Mouse (Mus musculus) forebrain, postnatal 0 days (tissue): ENCODE results near the gene Tada3. TPM values are rescaled to one million over a fixed set of nuclear protein-coding genes. Genes with fewer than 3 reads are reported as not detected.
"Not testable (repeated sequence)": the region's sequence is repeated elsewhere in the genome, so short reads cannot be mapped to it uniquely, and the experiment has no call there.

Experiments
- ATAC-seq: fragments of 200-750 bp; cut with Nextera tagmentation; 2 replicates; pipeline ENCODE4 v1.8.0; 2017; ENCODE audit warnings: mild to moderate bottlenecking, moderate library complexity
- DNase-seq: peaks from one replicate; pipeline ENCODE4 v3.0.0-alpha.2; 2015
- H3K27ac ChIP-seq: fragments of 300-500 bp; sonication (generic); 2 replicates; pipeline ENCODE4 v1.5.1; 2014; ENCODE audit warnings: low read depth, mild to moderate bottlenecking, antibody characterized with exemption, low read length, moderate library complexity, mixed read lengths
- H3K27me3 ChIP-seq: fragments of 300-500 bp; sonication (generic); 2 replicates; pipeline ENCODE4 v1.6.1; 2014; ENCODE audit warnings: mild to moderate bottlenecking, low read length, mixed read lengths; ENCODE audit not compliant: insufficient read depth
- H3K36me3 ChIP-seq: fragments of 300-500 bp; sonication (generic); 2 replicates; pipeline ENCODE4 v1.6.1; 2014; ENCODE audit warnings: mild to moderate bottlenecking, moderate library complexity; ENCODE audit not compliant: insufficient read depth
- H3K4me1 ChIP-seq: fragments of 300-500 bp; sonication (generic); 2 replicates; pipeline ENCODE4 v1.6.1; 2014; ENCODE audit warnings: antibody characterized with exemption; ENCODE audit not compliant: insufficient read depth
- H3K4me2 ChIP-seq: fragments of 300-500 bp; sonication (generic); 2 replicates; pipeline ENCODE4 v1.6.1; 2014; ENCODE audit warnings: low read depth, mild to moderate bottlenecking, moderate library complexity
- H3K4me3 ChIP-seq: fragments of 300-500 bp; sonication (generic); 2 replicates; pipeline ENCODE4 v1.5.1; 2014; ENCODE audit warnings: low read depth, low read length, mixed read lengths
- H3K9ac ChIP-seq: fragments of 300-500 bp; sonication (generic); 2 replicates; pipeline ENCODE4 v1.6.1; 2014; ENCODE audit warnings: mild to moderate bottlenecking
- H3K9me3 ChIP-seq: fragments of 300-500 bp; sonication (generic); 2 replicates; pipeline ENCODE4 v1.6.1; 2016; ENCODE audit warnings: low read length
- CTCF ChIP-seq: sonication (generic); IDR thresholded peaks from 2 replicates; pipeline ENCODE4 v1.5.1; 2016; ENCODE audit warnings: antibody characterized with exemption, control low read depth, low read depth
- WGBS: fragments of 180-500 bp; shearing (Covaris S2); extraction: QIAGEN DNeasy Blood & Tissue Kit; methylation state at CpG from one replicate; pipeline ENCODE4 v1.1.7; 2014; 5-methylcytosine and 5-hydroxymethylcytosine counted together
- microRNA-seq, 2 experiments: library from miRNA; unstranded; fragments of <30 nt; microRNA quantifications; one replicate each; pipeline ENCODE4; 2016
- polyA plus RNA-seq: library from polyadenylated mRNA; unstranded; fragments of >200 nt; fragmentation: Nextera tagmentation; extraction: Ambion mirVana; gene quantifications from 2 replicates; pipeline ENCODE4 v1.2.1, GENCODE M21; 2015
- total RNA-seq: library from RNA; depleted of rRNA; stranded (reverse); fragments of >200 nt; gene quantifications from 2 replicates; pipeline ENCODE4 v1.2.3, GENCODE M21; 2014; rRNA removed

Gene Tada3
- total and polyA plus RNA-seq, 2 experiments from 2014 or later, result 34.7 to 84.4 TPM

- no peaks in the 10 kb centered on the region for H3K9me3 ChIP-seq
- 35% methylated on average over 14 of the region's 14 CpGs for WGBS
- H3K4me3 ChIP-seq, result no peak overlapping the region
- H3K27ac ChIP-seq, result 0 out of 2 replicates have a peak overlapping the region, but pooled peaks have one; percentile 5
- H3K36me3 ChIP-seq, result peaks cover 54% of the 10 kb centered on the region
- no peaks in the 10 kb centered on the region for H3K27me3 ChIP-seq
- no peak overlapping the region for H3K9ac ChIP-seq
- TF ChIP-seq CTCF, result no peak
- peak; percentile 65 for DNase-seq
- ATAC-seq, result peak; percentile 69
- no peak overlapping the region for H3K4me2 ChIP-seq
- 0 out of 2 replicates have a peak, but pooled peaks cover 4% of the 10 kb centered on the region for H3K4me1 ChIP-seq
These were observed 44.3 kb downstream of the Tada3 start for GRCm38 (mm10) chr6:113333137-113333950.

- not testable (repeated sequence) for H3K27me3 ChIP-seq, H3K4me1 ChIP-seq, H3K9ac ChIP-seq, H3K27ac ChIP-seq, H3K4me2 ChIP-seq, DNase-seq, ATAC-seq, H3K4me3 ChIP-seq, H3K9me3 ChIP-seq
- WGBS, result 78% methylated on average over 6 of the region's 6 CpGs
- TF ChIP-seq CTCF, result peak; percentile 2; the same call in 1 of the 2 replicates
- peaks cover 51% of the 10 kb centered on the region for H3K36me3 ChIP-seq
These were observed 44.9 kb downstream of the Tada3 start for GRCm38 (mm10) chr6:113332734-113333133.

GRCm38 (mm10) chr6:113331721-113332120 is 46.0 kb downstream of the Tada3 start:
- no peak overlapping the region for H3K9ac ChIP-seq
- 0 out of 2 replicates have a peak, but pooled peaks cover 9% of the 10 kb centered on the region for H3K4me1 ChIP-seq
- H3K27ac ChIP-seq, result no peak overlapping the region
- H3K4me3 ChIP-seq, result no peak overlapping the region
- H3K27me3 ChIP-seq, result no peaks in the 10 kb centered on the region
- TF ChIP-seq CTCF, result no peak
- H3K36me3 ChIP-seq, result peaks cover 45% of the 10 kb centered on the region
- no peak overlapping the region for H3K4me2 ChIP-seq
- no peaks in the 10 kb centered on the region for H3K9me3 ChIP-seq
- ATAC-seq, result no peak
- no peak for DNase-seq
- 93% methylated on average over 11 of the region's 11 CpGs for WGBS

GRCm38 (mm10) chr6:113330547-113330946 is 47.1 kb downstream of the Tada3 start:
- Histone ChIP-seq H3K4me3 (no peak overlapping the region), H3K9me3 (no peaks in the 10 kb centered on the region), H3K27ac (no peak overlapping the region), H3K36me3 (peaks cover 36% of the 10 kb centered on the region), H3K9ac (no peak overlapping the region), H3K4me1 (0 out of 2 replicates have a peak, but pooled peaks cover 9% of the 10 kb centered on the region), H3K4me2 (no peak overlapping the region), H3K27me3 (no peaks in the 10 kb centered on the region)
- TF ChIP-seq CTCF, result no peak
- WGBS, result 61% methylated on average over 2 of the region's 2 CpGs
- DNase-seq, result no peak
- ATAC-seq, result no peak

- no peaks in the 10 kb centered on the region for H3K9me3 ChIP-seq
- 100% methylated on average over 1 of the region's 1 CpGs for WGBS
- H3K27ac ChIP-seq, result no peak overlapping the region
- H3K36me3 ChIP-seq, result peaks cover 34% of the 10 kb centered on the region
- H3K4me2 ChIP-seq, result no peak overlapping the region
- TF ChIP-seq CTCF, result no peak
- H3K4me3 ChIP-seq, result no peak overlapping the region
- no peaks in the 10 kb centered on the region for H3K27me3 ChIP-seq
- no peak for ATAC-seq
- no peak overlapping the region for H3K9ac ChIP-seq
- 0 out of 2 replicates have a peak, but pooled peaks cover 9% of the 10 kb centered on the region for H3K4me1 ChIP-seq
- no peak for DNase-seq
These were observed 48.3 kb downstream of the Tada3 start for GRCm38 (mm10) chr6:113329396-113329795.

GRCm38 (mm10) chr6:113326533-113327315 is 51.0 kb downstream of the Tada3 start, which contains the start of gene Ogg1:
TSS of gene Ogg1 (plus strand) at chr6:113326972.
- Histone ChIP-seq H3K27ac (peak within 1 kb of the TSS; percentile 84), H3K4me1 (0 out of 2 replicates have a peak, but pooled peaks cover 4% of the 10 kb centered on the region), H3K4me2 (peak within 1 kb of the TSS; percentile 88), H3K9ac (peak within 1 kb of the TSS; percentile 65), H3K36me3 (peaks cover 46% of the 10 kb centered on the region), H3K9me3 (no peaks in the 10 kb centered on the region), H3K27me3 (no peaks in the 10 kb centered on the region), H3K4me3 (peak within 1 kb of the TSS; percentile 52)
- peak; percentile 98 for DNase-seq
- ATAC-seq, result peak; percentile 99
- TF ChIP-seq CTCF, result no peak
- WGBS, result under 1% methylated on average over 52 of the region's 52 CpGs

Small RNA genes within 50 kb of the gene (microRNA-seq; reads per million reads assigned to microRNA genes)
- 0 reads per million in 2 experiments for gene Gm24387

Other genes with a start within 250 kb of the Tada3 start
- 49.6 and 64.1 TPM in 2 replicates for gene Lhfpl4, start 182.5 kb downstream of the Tada3 start, total RNA-seq
- gene Lhfpl4, start 182.5 kb downstream of the Tada3 start, polyA plus RNA-seq, result 26.7 and 53.5 TPM in 2 replicates
- gene Mtmr14, start 140.0 kb downstream of the Tada3 start, total RNA-seq, result 41.0 and 42.9 TPM in 2 replicates
- 34.1 and 35.0 TPM in 2 replicates for gene Mtmr14, start 140.0 kb downstream of the Tada3 start, polyA plus RNA-seq
- 0.54 and 4.0 TPM in 2 replicates for gene Cpne9, start 95.6 kb downstream of the Tada3 start, total RNA-seq
- gene Cpne9, start 95.6 kb downstream of the Tada3 start, polyA plus RNA-seq, result 1.9 and 4.1 TPM in 2 replicates
- 27.5 and 30.7 TPM in 2 replicates for gene Brpf1, start 70.7 kb downstream of the Tada3 start, total RNA-seq
- 9.8 and 10.9 TPM in 2 replicates for gene Brpf1, start 70.7 kb downstream of the Tada3 start, polyA plus RNA-seq
- gene Ogg1, start 50.9 kb downstream of the Tada3 start, total RNA-seq, result 11.9 and 13.5 TPM in 2 replicates
- 10.1 and 10.5 TPM in 2 replicates for gene Ogg1, start 50.9 kb downstream of the Tada3 start, polyA plus RNA-seq
- gene Camk1, start 33.9 kb downstream of the Tada3 start, total RNA-seq, result 119 and 131 TPM in 2 replicates
- gene Camk1, start 33.9 kb downstream of the Tada3 start, polyA plus RNA-seq, result 107 and 118 TPM in 2 replicates
- gene Arpc4, start 232 bp upstream of the Tada3 start, total RNA-seq, result 219 and 226 TPM in 2 replicates
- gene Arpc4, start 232 bp upstream of the Tada3 start, polyA plus RNA-seq, result 564 and 565 TPM in 2 replicates
- 12.9 and 14.0 TPM in 2 replicates for gene Ttll3, start 11.4 kb upstream of the Tada3 start, total RNA-seq
- gene Ttll3, start 11.4 kb upstream of the Tada3 start, polyA plus RNA-seq, result 4.7 and 8.9 TPM in 2 replicates
- gene Rpusd3, start 41.5 kb upstream of the Tada3 start, total RNA-seq, result 20.5 and 23.5 TPM in 2 replicates
- 16.9 and 20.4 TPM in 2 replicates for gene Rpusd3, start 41.5 kb upstream of the Tada3 start, polyA plus RNA-seq
- not detected in 2 replicates for gene Cidec, start 57.9 kb upstream of the Tada3 start, total RNA-seq
- not detected in 2 replicates for gene Cidec, start 57.9 kb upstream of the Tada3 start, polyA plus RNA-seq
- 37.7 and 43.6 TPM in 2 replicates for gene Jagn1, start 64.7 kb upstream of the Tada3 start, total RNA-seq
- 61.3 and 81.8 TPM in 2 replicates for gene Jagn1, start 64.7 kb upstream of the Tada3 start, polyA plus RNA-seq
- gene Il17re, start 80.6 kb upstream of the Tada3 start, total RNA-seq, result not detected in 2 replicates
- 0.14 and 0.28 TPM in 2 replicates for gene Il17re, start 80.6 kb upstream of the Tada3 start, polyA plus RNA-seq
- gene Il17rc, start 93.5 kb upstream of the Tada3 start, total RNA-seq, result 3.2 and 3.8 TPM in 2 replicates
- 4.3 and 4.8 TPM in 2 replicates for gene Il17rc, start 93.5 kb upstream of the Tada3 start, polyA plus RNA-seq
- 34.0 and 39.5 TPM in 2 replicates for gene Creld1, start 105.4 kb upstream of the Tada3 start, total RNA-seq
- gene Creld1, start 105.4 kb upstream of the Tada3 start, polyA plus RNA-seq, result 45.5 and 52.7 TPM in 2 replicates
- gene Prrt3, start 124.0 kb upstream of the Tada3 start, total RNA-seq, result 17.1 and 18.0 TPM in 2 replicates
- 9.6 and 13.5 TPM in 2 replicates for gene Prrt3, start 124.0 kb upstream of the Tada3 start, polyA plus RNA-seq
- gene Emc3, start 153.8 kb upstream of the Tada3 start, total RNA-seq, result 80.4 and 91.8 TPM in 2 replicates
- 118 TPM in 2 replicates for gene Emc3, start 153.8 kb upstream of the Tada3 start, polyA plus RNA-seq
- gene Fancd2, start 153.8 kb upstream of the Tada3 start, total RNA-seq, result 2.2 and 4.4 TPM in 2 replicates
- 1.3 and 1.6 TPM in 2 replicates for gene Fancd2, start 153.8 kb upstream of the Tada3 start, polyA plus RNA-seq
- not detected in 2 replicates for gene Fancd2os, start 222.8 kb upstream of the Tada3 start, total RNA-seq
- not detected in 2 replicates for gene Fancd2os, start 222.8 kb upstream of the Tada3 start, polyA plus RNA-seq
- 217 and 235 TPM in 2 replicates for gene Brk1, start 226.9 kb upstream of the Tada3 start, total RNA-seq
- 306 and 340 TPM in 2 replicates for gene Brk1, start 226.9 kb upstream of the Tada3 start, polyA plus RNA-seq
- gene Vhl, start 246.1 kb upstream of the Tada3 start, total RNA-seq, result 92.7 and 94.1 TPM in 2 replicates
- gene Vhl, start 246.1 kb upstream of the Tada3 start, polyA plus RNA-seq, result 71.6 and 76.5 TPM in 2 replicates